Mouse (Mus musculus) neural tube, embryonic 11.5 days (tissue): ENCODE data around the gene Kdm2b. TPM values are rescaled to one million over a fixed set of nuclear protein-coding genes. Genes with fewer than 3 reads are reported as not detected.

ENCODE experiments used
- ATAC-seq: fragments of 200-750 bp; cut with Nextera tagmentation; 2 replicates; pipeline ENCODE4 v1.8.0; 2017; ENCODE audit warnings: moderate number of reproducible peaks, mild to moderate bottlenecking, moderate TSS enrichment, moderate library complexity; ENCODE audit not compliant: insufficient read depth, low FRiP score, low TSS enrichment
- DNase-seq: peaks from one replicate; pipeline ENCODE4 v3.0.0-alpha.2; 2015; ENCODE audit warnings: low spot score
- H3K27ac ChIP-seq: fragments of 300-500 bp; sonication (generic); 2 replicates; pipeline ENCODE4 v1.5.1; 2014; ENCODE audit warnings: low read depth, mild to moderate bottlenecking, low read length
- H3K27me3 ChIP-seq: fragments of 300-500 bp; sonication (generic); 2 replicates; pipeline ENCODE4 v1.6.1; 2014; ENCODE audit warnings: mild to moderate bottlenecking, low read length, mixed read lengths; ENCODE audit not compliant: control insufficient read depth, insufficient read depth
- H3K36me3 ChIP-seq: fragments of 300-500 bp; sonication (generic); 2 replicates; pipeline ENCODE4 v1.6.1; 2014; ENCODE audit warnings: mild to moderate bottlenecking, low read length, moderate library complexity, mixed read lengths; ENCODE audit not compliant: control insufficient read depth, insufficient read depth
- H3K4me1 ChIP-seq: fragments of 300-500 bp; sonication (generic); 2 replicates; pipeline ENCODE4 v1.6.1; 2014; ENCODE audit warnings: low read length, mixed read lengths; ENCODE audit not compliant: control insufficient read depth, insufficient read depth
- H3K4me2 ChIP-seq: fragments of 300-500 bp; sonication (generic); 2 replicates; pipeline ENCODE4 v1.6.1; 2014; ENCODE audit warnings: low read depth, mild to moderate bottlenecking, moderate library complexity
- H3K4me3 ChIP-seq: fragments of 300-500 bp; sonication (generic); 2 replicates; pipeline ENCODE4 v1.5.1; 2014; ENCODE audit warnings: low read depth, low read length
- H3K9ac ChIP-seq: fragments of 300-500 bp; sonication (generic); 2 replicates; pipeline ENCODE4 v1.6.1; 2014; ENCODE audit warnings: mild to moderate bottlenecking, low read length
- H3K9me3 ChIP-seq: fragments of 300-500 bp; sonication (generic); 2 replicates; pipeline ENCODE4 v1.6.1; 2016; ENCODE audit warnings: low read length; ENCODE audit not compliant: control insufficient read depth
- WGBS: fragments of 180-500 bp; shearing (Covaris S2); extraction: QIAGEN DNeasy Blood & Tissue Kit; methylation state at CpG from one replicate; pipeline ENCODE4 v1.1.7; 2014; 5-methylcytosine and 5-hydroxymethylcytosine counted together
- polyA plus RNA-seq: library from polyadenylated mRNA; unstranded; fragments of >200 nt; fragmentation: Nextera tagmentation; extraction: Ambion mirVana; gene quantifications from 2 replicates; pipeline ENCODE4 v1.2.1, GENCODE M21; 2014

Gene Kdm2b
- polyA plus RNA-seq, 1 experiment from 2014 or later: 70.3 TPM

- Histone ChIP-seq H3K27ac (no peak overlapping the region), H3K4me2 (no peak overlapping the region), H3K36me3 (no peaks in the 10 kb centered on the region), H3K9me3 (no peaks in the 10 kb centered on the region), H3K9ac (no peak overlapping the region), H3K27me3 (no peaks in the 10 kb centered on the region), H3K4me3 (no peak overlapping the region), H3K4me1 (no peaks in the 10 kb centered on the region)
- no peak for DNase-seq
- WGBS: 77% methylated on average over 1 of the region's 1 CpGs
- ATAC-seq: no peak
Measured at GRCm38 (mm10) chr5:122823976-122824375, 165.6 kb downstream of the Kdm2b start.

DNA sequence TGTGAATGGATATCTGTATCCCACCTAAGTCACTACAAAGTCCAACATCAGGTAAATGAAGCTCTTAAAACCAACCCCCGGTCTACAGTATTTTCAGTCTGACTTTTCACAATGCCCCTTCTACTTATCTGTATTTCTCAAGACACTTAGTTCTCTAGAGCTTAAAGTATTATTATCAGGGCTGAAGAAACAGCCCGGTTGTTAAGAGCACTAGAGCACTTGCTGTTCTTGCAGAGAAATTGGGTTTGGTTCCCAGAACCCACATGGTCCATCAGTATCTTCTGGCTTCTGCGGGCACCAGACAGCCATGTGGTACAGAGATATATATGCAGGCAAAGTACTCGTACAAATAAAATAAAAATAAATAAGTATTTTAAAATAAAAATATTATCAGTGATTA, 167.2 kb downstream of the Kdm2b start:
- Histone ChIP-seq H3K9me3 (no peaks in the 10 kb centered on the region), H3K27ac (no peak overlapping the region), H3K36me3 (0 out of 2 replicates have a peak, but pooled peaks cover 4% of the 10 kb centered on the region), H3K4me2 (no peak overlapping the region), H3K4me1 (no peaks in the 10 kb centered on the region), H3K27me3 (no peaks in the 10 kb centered on the region), H3K4me3 (no peak overlapping the region), H3K9ac (no peak overlapping the region)
- DNase-seq: no peak
- no peak for ATAC-seq
- WGBS: 94% methylated on average over 4 of the region's 4 CpGs

- peak overlapping the region; percentile 53 for H3K4me2 ChIP-seq
- no peaks in the 10 kb centered on the region for H3K4me1 ChIP-seq
- H3K9me3 ChIP-seq: no peaks in the 10 kb centered on the region
- peak overlapping the region; percentile 62 for H3K4me3 ChIP-seq
- H3K36me3 ChIP-seq: 0 out of 2 replicates have a peak, but pooled peaks cover 4% of the 10 kb centered on the region
- H3K27me3 ChIP-seq: no peaks in the 10 kb centered on the region
- DNase-seq (no peak), ATAC-seq (peak; percentile 70)
- WGBS: 0% methylated on average over 10 of the region's 10 CpGs
- peak overlapping the region; percentile 56 for H3K9ac ChIP-seq
- peak overlapping the region; percentile 83 for H3K27ac ChIP-seq
Measured at GRCm38 (mm10) chr5:122821524-122821885, 168.1 kb downstream of the Kdm2b start.

DNA sequence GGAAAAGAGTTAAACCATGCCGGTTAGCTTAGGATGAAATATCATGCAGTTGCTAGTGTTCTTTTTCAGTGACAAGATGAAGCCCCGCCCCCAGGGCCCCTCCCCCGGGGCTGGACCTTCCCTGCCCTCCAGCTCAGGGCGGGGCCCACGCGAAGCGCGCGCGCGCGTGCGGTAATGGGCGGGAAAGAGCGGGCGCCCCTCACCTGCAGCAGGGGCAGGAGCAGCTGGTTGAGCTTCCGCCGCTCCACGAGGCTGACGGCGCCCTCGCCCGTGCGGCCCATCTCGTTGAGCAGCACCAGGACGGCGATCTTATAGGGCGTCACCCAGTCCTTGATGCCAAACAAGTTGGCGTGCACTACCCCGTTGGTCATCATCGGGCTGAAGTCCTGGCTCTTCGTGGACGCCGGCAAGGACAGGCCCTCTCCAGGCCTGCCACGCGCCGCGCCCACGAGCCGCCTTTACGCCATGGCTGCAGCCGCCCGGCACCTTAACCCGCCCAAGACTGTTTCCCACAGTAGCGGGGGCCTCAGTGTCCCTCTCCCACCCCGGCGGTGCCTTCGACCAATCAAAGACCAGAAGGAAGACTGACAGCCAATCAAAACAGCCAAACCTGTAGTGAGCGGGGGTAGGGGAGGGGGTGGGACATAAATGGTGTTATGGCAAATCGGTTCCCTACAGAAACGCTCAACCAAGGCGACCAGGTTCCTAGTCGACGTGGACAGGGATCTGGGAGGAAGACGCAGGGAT, 168.7 kb downstream of the Kdm2b start, which contains the start of gene Anapc5:
TSS of gene Anapc5 (minus strand) at position 563 of the 747 bp plus-strand sequence.
- Histone ChIP-seq H3K27me3 (no peaks in the 10 kb centered on the region), H3K4me2 (peak within 1 kb of the TSS; percentile 53), H3K27ac (peak within 1 kb of the TSS; percentile 91), H3K9me3 (no peaks in the 10 kb centered on the region), H3K4me1 (no peaks in the 10 kb centered on the region), H3K4me3 (peak within 1 kb of the TSS; percentile 62), H3K9ac (peak within 1 kb of the TSS; percentile 88), H3K36me3 (peaks cover 6% of the 10 kb centered on the region; the same call in 1 of the 2 replicates)
- peak; percentile 99 for ATAC-seq
- WGBS: under 1% methylated on average over 55 of the region's 55 CpGs
- peak; percentile 93 for DNase-seq

Other genes starting within 250 kb of the Kdm2b start
- 26.3 and 27.0 TPM in 2 replicates for gene Camkk2, start 210.4 kb downstream of the Kdm2b start, polyA plus RNA-seq
- 529 and 534 TPM in 2 replicates for gene Anapc5, start 168.5 kb downstream of the Kdm2b start, polyA plus RNA-seq
- gene Rnf34, start 139.8 kb downstream of the Kdm2b start, polyA plus RNA-seq: 58.1 and 58.4 TPM in 2 replicates
- 8.5 and 8.7 TPM in 2 replicates for gene Orai1, start 25.3 kb upstream of the Kdm2b start, polyA plus RNA-seq
- not detected in 2 replicates for gene Morn3, start 57.2 kb upstream of the Kdm2b start, polyA plus RNA-seq
- gene Tmem120b, start 78.6 kb upstream of the Kdm2b start, polyA plus RNA-seq: 9.0 and 9.9 TPM in 2 replicates
- 1.6 and 2.6 TPM in 2 replicates for gene Rhof, start 142.9 kb upstream of the Kdm2b start, polyA plus RNA-seq
- 10.9 and 12.2 TPM in 2 replicates for gene Setd1b, start 152.4 kb upstream of the Kdm2b start, polyA plus RNA-seq
- gene Psmd9, start 179.6 kb upstream of the Kdm2b start, polyA plus RNA-seq: 68.3 and 69.0 TPM in 2 replicates
- not detected in 2 replicates for gene Hpd, start 192.9 kb upstream of the Kdm2b start, polyA plus RNA-seq